Mouse (Mus musculus): ENCODE measurements around the gene Znrf1. TPM values are rescaled to one million over a fixed set of nuclear protein-coding genes. Genes with fewer than 3 reads are reported as not detected.

Znrf1 gene
- polyA plus RNA-seq, 1 experiment from 2014 or later = 104 TPM

DNA sequence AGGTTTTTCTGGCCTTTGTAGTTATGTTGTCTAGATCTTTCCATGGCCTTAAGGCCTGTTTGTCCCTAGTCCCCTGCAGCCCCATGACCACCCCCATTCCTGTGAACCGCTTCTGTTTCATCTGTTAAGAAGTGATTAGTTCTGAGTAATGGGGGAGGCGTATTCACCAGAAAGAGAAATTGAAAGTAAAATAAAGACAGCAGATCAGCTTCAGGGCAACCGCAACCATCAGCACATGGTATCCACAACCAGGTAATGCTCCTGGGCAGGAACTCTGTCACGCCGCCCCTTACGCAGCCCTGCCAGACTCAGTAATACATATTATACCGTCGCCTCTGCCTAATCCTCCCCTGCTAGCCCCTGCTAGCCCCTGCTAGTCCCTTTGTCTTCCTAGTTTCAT lies 109.8 kb downstream of the Znrf1 start:
- Histone ChIP-seq H3K4me2 (replicated peaks) (no peak overlapping the region), H3K4me3 (no peak overlapping the region), H3K27me3 (no peaks in the 10 kb centered on the region), H3K36me3 (no peaks in the 10 kb centered on the region), H3K4me1 (peaks cover 7% of the 10 kb centered on the region), H3K27ac (no peak overlapping the region), H3K9ac (no peak overlapping the region), H3K9me3 (replicated peaks) (no peaks in the 10 kb centered on the region)
- ATAC-seq (ENCODE audit: low FRiP score) = no peak
- 96% methylated on average over 8 of the region's 8 CpGs for WGBS

DNA sequence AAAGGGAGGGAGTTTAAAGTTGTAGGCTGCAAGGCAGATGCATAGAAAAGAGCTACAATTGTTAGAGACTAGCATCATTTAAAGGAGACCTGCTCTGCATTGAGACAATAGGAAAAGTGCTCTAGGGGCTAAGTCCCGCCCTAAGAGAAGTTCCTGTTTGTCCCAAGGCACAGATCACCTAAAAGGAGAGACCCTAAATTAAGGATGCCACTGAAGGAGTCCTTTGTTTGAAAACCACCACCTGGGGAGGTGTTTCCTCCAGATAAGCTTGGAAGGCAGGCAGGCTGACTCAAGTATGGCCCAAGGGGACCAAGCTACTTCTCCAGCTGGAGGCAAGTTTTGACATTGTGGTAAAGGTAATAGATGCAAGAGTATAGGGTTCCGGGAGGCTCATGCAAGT lies 112.9 kb downstream of the Znrf1 start:
- WGBS = 59% methylated on average over 2 of the region's 2 CpGs
- H3K27me3 ChIP-seq = no peaks in the 10 kb centered on the region
- peaks cover 3% of the 10 kb centered on the region; the same call in 1 of the 2 replicates for H3K4me1 ChIP-seq
- no peak overlapping the region for H3K27ac ChIP-seq
- H3K9me3 ChIP-seq (replicated peaks) = no peaks in the 10 kb centered on the region
- no peak overlapping the region for H3K4me3 ChIP-seq
- no peaks in the 10 kb centered on the region for H3K36me3 ChIP-seq
- ATAC-seq (ENCODE audit: low FRiP score) = no peak
- no peak overlapping the region for H3K9ac ChIP-seq
- H3K4me2 ChIP-seq (replicated peaks) = no peak overlapping the region

DNA sequence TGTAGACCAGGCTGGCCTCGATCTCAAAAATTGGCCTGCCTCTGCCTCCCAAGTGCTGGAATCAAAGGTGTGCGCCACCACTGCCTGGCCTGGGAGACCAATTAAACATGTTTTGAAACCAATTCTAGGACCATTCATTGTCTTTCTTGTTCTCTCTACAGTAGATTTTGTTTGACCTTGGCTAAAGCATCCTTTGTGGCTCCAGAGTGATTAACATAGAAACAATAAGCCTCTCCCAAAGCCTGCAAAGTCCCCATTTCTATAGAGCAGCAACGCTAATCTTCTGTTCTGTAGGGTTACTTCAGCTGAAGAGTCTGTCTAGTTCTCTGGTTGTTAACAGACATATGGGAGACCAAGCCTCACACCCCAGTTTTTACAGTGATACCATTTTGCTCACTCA lies 114.8 kb downstream of the Znrf1 start:
- WGBS = 74% methylated on average over 3 of the region's 3 CpGs

DNA sequence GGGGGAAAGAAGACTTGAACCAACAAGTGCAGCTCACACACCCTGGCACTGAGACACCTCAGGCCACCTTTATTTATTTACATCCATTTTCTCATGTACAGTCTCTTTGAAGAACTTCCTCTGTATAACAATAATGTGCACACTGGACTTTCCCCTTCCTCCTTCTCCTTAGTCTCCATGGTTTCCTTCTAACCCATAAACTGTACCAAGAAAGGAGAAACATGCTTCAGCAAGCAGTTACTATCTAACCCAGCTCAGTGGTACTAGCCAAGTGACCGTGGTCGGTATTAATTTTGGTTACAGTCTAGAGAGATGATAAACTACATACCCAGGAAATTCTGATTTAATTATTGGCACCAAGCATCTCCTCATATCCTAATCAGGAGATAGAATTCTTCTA lies 117.6 kb downstream of the Znrf1 start:
- Histone ChIP-seq H3K4me2 (replicated peaks) (no peak overlapping the region), H3K4me1 (peaks cover 3% of the 10 kb centered on the region), H3K27ac (no peak overlapping the region), H3K36me3 (0 out of 2 replicates have a peak, but pooled peaks cover 4% of the 10 kb centered on the region), H3K4me3 (no peak overlapping the region), H3K9me3 (replicated peaks) (no peaks in the 10 kb centered on the region), H3K9ac (no peak overlapping the region), H3K27me3 (no peaks in the 10 kb centered on the region)
- 98% methylated on average over 2 of the region's 2 CpGs for WGBS
- no peak for ATAC-seq (ENCODE audit: low FRiP score)

More for the DNA sequence above, 114.8 kb downstream of the Znrf1 start:
- Histone ChIP-seq H3K27me3 (no peaks in the 10 kb centered on the region), H3K27ac (no peak overlapping the region), H3K4me2 (replicated peaks) (no peak overlapping the region), H3K36me3 (0 out of 2 replicates have a peak, but pooled peaks cover 4% of the 10 kb centered on the region), H3K4me3 (no peak overlapping the region), H3K9ac (no peak overlapping the region), H3K9me3 (replicated peaks) (no peaks in the 10 kb centered on the region), H3K4me1 (no peaks in the 10 kb centered on the region)
- no peak for ATAC-seq (ENCODE audit: low FRiP score)

DNA sequence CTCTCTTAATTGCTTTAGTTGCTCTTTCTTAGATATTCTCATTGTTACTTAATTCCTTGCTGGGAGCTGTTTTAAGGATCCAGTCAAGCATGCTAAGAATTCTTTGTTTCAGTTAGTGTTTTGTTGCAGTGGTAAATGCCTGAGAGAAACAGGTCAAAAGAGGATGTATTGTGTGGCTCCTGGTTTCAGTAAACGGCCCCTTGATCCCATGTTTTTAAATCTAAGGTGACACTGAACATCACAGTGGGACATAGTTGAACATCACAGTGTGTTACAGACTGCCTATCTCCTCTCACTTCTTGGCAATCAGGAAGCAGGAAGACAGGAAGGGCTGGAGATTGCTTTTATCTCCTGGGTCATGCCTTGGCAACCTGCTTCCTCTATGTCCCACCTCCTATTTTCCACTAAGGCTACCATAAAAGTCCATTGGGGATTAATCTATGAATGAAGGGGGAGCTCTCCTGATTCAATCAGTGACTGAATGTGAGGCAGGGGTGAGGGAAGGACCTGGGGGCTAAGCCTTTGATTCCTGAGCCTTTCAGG lies 121.5 kb downstream of the Znrf1 start:
- Histone ChIP-seq H3K4me1 (peaks cover 3% of the 10 kb centered on the region), H3K9me3 (replicated peaks) (no peaks in the 10 kb centered on the region), H3K9ac (no peak overlapping the region), H3K27ac (no peak overlapping the region), H3K4me3 (no peak overlapping the region), H3K27me3 (no peaks in the 10 kb centered on the region), H3K36me3 (peaks cover 19% of the 10 kb centered on the region; the same call in 1 of the 2 replicates), H3K4me2 (replicated peaks) (no peak overlapping the region)
- WGBS = 19% methylated on average over 1 of the region's 1 CpGs
- no peak for ATAC-seq (ENCODE audit: low FRiP score)

DNA sequence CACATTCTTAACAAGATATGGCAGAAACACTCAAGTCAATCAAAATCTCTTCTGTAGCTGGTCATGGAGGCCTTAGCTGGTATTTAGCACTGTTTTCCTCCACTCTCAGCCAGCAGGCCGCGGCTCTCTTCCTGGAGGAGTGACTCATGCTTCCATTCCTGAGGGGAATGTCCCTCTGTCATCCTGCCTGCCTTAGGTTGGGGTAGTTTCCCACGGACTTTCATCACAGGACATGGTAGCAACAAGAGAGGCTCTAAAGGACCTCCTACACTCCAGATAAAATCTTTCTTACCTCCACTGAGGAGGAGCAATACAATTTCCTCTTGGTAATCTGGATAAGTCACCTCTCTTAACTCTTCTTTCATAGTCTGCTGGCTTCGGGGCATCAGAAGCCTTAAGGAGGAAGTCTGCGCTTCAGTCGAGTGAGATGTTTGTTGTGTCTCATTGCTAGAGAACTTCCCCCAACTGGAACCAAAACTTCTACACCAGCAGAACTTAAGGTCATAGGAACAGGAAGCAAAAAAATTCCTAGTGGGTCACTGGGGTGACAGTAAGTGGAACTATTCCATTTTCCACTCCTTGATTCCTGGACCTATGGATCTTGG lies 123.0 kb downstream of the Znrf1 start:
- Histone ChIP-seq H3K36me3 (peaks cover 19% of the 10 kb centered on the region; the same call in 1 of the 2 replicates), H3K9me3 (replicated peaks) (no peaks in the 10 kb centered on the region), H3K4me1 (peaks cover 3% of the 10 kb centered on the region), H3K27ac (no peak overlapping the region), H3K9ac (no peak overlapping the region), H3K27me3 (no peaks in the 10 kb centered on the region), H3K4me2 (replicated peaks) (no peak overlapping the region), H3K4me3 (no peak overlapping the region)
- WGBS = 86% methylated on average over 6 of the region's 6 CpGs
- no peak for ATAC-seq (ENCODE audit: low FRiP score)

DNA sequence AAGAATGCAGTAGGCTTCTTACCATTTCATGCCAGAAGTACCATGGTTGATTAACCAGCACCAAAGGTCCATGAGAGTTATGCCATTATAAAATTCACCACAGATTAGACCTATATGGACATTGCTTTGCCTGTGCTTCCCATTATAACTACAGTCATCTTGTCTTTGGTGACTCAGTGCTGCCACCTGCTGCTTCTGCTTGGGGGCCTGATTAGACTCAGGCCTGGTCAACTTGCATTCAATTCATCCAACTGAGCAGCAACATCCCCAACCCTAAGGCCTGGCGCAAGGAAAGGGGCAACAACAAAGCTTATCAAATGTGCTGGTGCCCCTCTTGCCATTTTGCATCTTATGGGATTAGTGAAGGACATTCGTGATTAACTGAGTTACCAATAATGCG lies 126.6 kb downstream of the Znrf1 start:
- peaks cover 28% of the 10 kb centered on the region for H3K36me3 ChIP-seq
- 90% methylated on average over 3 of the region's 3 CpGs for WGBS

DNA sequence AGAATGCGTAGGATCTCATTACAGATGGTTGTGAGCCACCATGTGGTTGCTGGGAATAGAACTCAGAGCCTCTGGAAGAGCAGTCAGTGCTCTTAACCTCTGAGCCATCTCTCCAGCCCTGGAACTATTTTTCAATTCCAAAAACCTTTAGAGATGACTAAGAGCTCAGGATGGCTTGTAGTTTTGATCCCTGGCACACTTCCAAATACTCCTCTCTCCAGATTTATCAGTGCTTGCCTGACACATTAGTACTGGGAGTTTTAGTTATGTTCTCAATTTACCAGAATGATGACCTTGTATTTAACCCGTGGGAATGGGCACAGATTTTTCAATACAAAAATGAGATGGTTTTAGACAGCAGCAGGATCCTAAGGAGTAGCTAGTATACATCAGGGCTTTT lies 130.9 kb downstream of the Znrf1 start:
- H3K4me2 ChIP-seq (replicated peaks) = no peak overlapping the region
- H3K27ac ChIP-seq = no peak overlapping the region
- no peak overlapping the region for H3K4me3 ChIP-seq
- H3K36me3 ChIP-seq = peaks cover 44% of the 10 kb centered on the region
- no peaks in the 10 kb centered on the region for H3K4me1 ChIP-seq
- 94% methylated on average over 2 of the region's 2 CpGs for WGBS
- no peaks in the 10 kb centered on the region for H3K9me3 ChIP-seq (replicated peaks)
- H3K9ac ChIP-seq = no peak overlapping the region
- no peak for ATAC-seq (ENCODE audit: low FRiP score)
- H3K27me3 ChIP-seq = no peaks in the 10 kb centered on the region

More for the DNA sequence above, 126.6 kb downstream of the Znrf1 start:
- H3K4me2 ChIP-seq (replicated peaks) = no peak overlapping the region
- no peak overlapping the region for H3K27ac ChIP-seq
- H3K4me1 ChIP-seq = peaks cover under 1% of the 10 kb centered on the region
- H3K4me3 ChIP-seq = no peak overlapping the region
- ATAC-seq (ENCODE audit: low FRiP score) = no peak
- no peaks in the 10 kb centered on the region for H3K27me3 ChIP-seq
- no peak overlapping the region for H3K9ac ChIP-seq
- no peaks in the 10 kb centered on the region for H3K9me3 ChIP-seq (replicated peaks)

Other genes with a start within 250 kb of the Znrf1 start
- gene Rfwd3, start 235.9 kb upstream of the Znrf1 start, polyA plus RNA-seq (2016; fragmentation: Nextera tagmentation; extraction: Ambion mirVana) = 53.5 and 56.0 TPM in 2 replicates
- 0.43 and 0.82 TPM in 2 replicates for gene Mlkl, start 197.9 kb upstream of the Znrf1 start, polyA plus RNA-seq (2016; fragmentation: Nextera tagmentation; extraction: Ambion mirVana)
- gene Fa2h, start 142.3 kb upstream of the Znrf1 start, polyA plus RNA-seq (2016; fragmentation: Nextera tagmentation; extraction: Ambion mirVana) = 0.12 TPM in 1 of 2 replicates, not detected in the other
- 7.2 and 7.7 TPM in 2 replicates for gene Wdr59, start 14.0 kb upstream of the Znrf1 start, polyA plus RNA-seq (2016; fragmentation: Nextera tagmentation; extraction: Ambion mirVana)
- gene Ldhd, start 94.3 kb downstream of the Znrf1 start, polyA plus RNA-seq (2016; fragmentation: Nextera tagmentation; extraction: Ambion mirVana) = 0.29 and 0.50 TPM in 2 replicates
- gene Zfp1, start 107.3 kb downstream of the Znrf1 start, polyA plus RNA-seq (2016; fragmentation: Nextera tagmentation; extraction: Ambion mirVana) = 24.8 and 26.2 TPM in 2 replicates
- gene Ctrb1, start 154.9 kb downstream of the Znrf1 start, polyA plus RNA-seq (2016; fragmentation: Nextera tagmentation; extraction: Ambion mirVana) = not detected in 2 replicates
- 50.7 and 56.5 TPM in 2 replicates for gene Bcar1, start 207.7 kb downstream of the Znrf1 start, polyA plus RNA-seq (2016; fragmentation: Nextera tagmentation; extraction: Ambion mirVana)